Mouse (Mus musculus) hindbrain, embryonic 13.5 days (tissue): ENCODE measurements at regions not wholly inside any gene's neighbourhood (a gene's known extent, or its start where the extent isn't known, plus 50 kb on each side); places are given as distances from the start of the nearest gene placed in this dataset.

ENCODE experiments used
- ATAC-seq: fragments of 200-750 bp; cut with Nextera tagmentation; 2 replicates; pipeline ENCODE4 v1.8.0; 2017; ENCODE audit warnings: moderate TSS enrichment; ENCODE audit not compliant: low FRiP score
- H3K27ac ChIP-seq: fragments of 300-500 bp; sonication (generic); 2 replicates; pipeline ENCODE4 v1.5.1; 2015; ENCODE audit warnings: inconsistent platforms, mild to moderate bottlenecking, moderate library complexity
- H3K27me3 ChIP-seq: fragments of 300-500 bp; sonication (generic); 2 replicates; pipeline ENCODE4 v1.6.1; 2015; ENCODE audit warnings: mild to moderate bottlenecking, inconsistent platforms
- H3K36me3 ChIP-seq: fragments of 300-500 bp; sonication (generic); 2 replicates; pipeline ENCODE4 v1.6.1; 2015; ENCODE audit warnings: mild to moderate bottlenecking, inconsistent platforms
- H3K4me1 ChIP-seq: fragments of 300-500 bp; sonication (generic); replicated peaks from 2 replicates; pipeline ENCODE4 v1.6.1; 2015; ENCODE audit warnings: inconsistent platforms
- H3K4me2 ChIP-seq: fragments of 300-500 bp; sonication (generic); 2 replicates; pipeline ENCODE4 v1.6.1; 2015; ENCODE audit warnings: inconsistent platforms, mild to moderate bottlenecking, moderate library complexity
- H3K4me3 ChIP-seq: fragments of 300-500 bp; sonication (generic); 2 replicates; pipeline ENCODE4 v1.5.1; 2015; ENCODE audit warnings: mild to moderate bottlenecking, inconsistent platforms
- H3K9ac ChIP-seq: fragments of 300-500 bp; sonication (generic); 2 replicates; pipeline ENCODE4 v1.6.1; 2015; ENCODE audit warnings: mild to moderate bottlenecking, inconsistent platforms
- H3K9me3 ChIP-seq: fragments of 300-500 bp; sonication (generic); 2 replicates; pipeline ENCODE4 v1.6.1; 2016; ENCODE audit warnings: inconsistent platforms
- WGBS: fragments of 180-500 bp; shearing (Covaris S2); methylation state at CpG from one replicate; pipeline ENCODE4 v1.1.7; 2015; 5-methylcytosine and 5-hydroxymethylcytosine counted together

GRCm38 (mm10) chr13:102544359-102545165 lies 148.8 kb upstream of the Cd180 start:
- Histone ChIP-seq H3K27ac (no peak overlapping the region), H3K36me3 (no peaks in the 10 kb centered on the region), H3K4me1 (peaks cover 21% of the 10 kb centered on the region), H3K9me3 (no peaks in the 10 kb centered on the region), H3K27me3 (no peaks in the 10 kb centered on the region), H3K4me3 (no peak overlapping the region), H3K4me2 (no peak overlapping the region), H3K9ac (no peak overlapping the region)
- WGBS, result 29% methylated on average over 5 of the region's 5 CpGs
- peak; percentile 72 for ATAC-seq

- H3K4me2 ChIP-seq, result no peak overlapping the region
- H3K9me3 ChIP-seq, result no peaks in the 10 kb centered on the region
- WGBS, result 54% methylated on average over 17 of the region's 17 CpGs
- H3K4me1 ChIP-seq, result peaks cover 21% of the 10 kb centered on the region
- no peaks in the 10 kb centered on the region for H3K27me3 ChIP-seq
- no peak for ATAC-seq
- H3K27ac ChIP-seq, result no peak overlapping the region
- H3K9ac ChIP-seq, result no peak overlapping the region
- no peak overlapping the region for H3K4me3 ChIP-seq
- H3K36me3 ChIP-seq, result no peaks in the 10 kb centered on the region
Observed at GRCm38 (mm10) chr13:102545845-102546615, 147.3 kb upstream of the Cd180 start.

GRCm38 (mm10) chr13:102548252-102548651 lies 145.1 kb upstream of the Cd180 start:
- no peaks in the 10 kb centered on the region for H3K9me3 ChIP-seq
- H3K27me3 ChIP-seq, result no peaks in the 10 kb centered on the region
- H3K27ac ChIP-seq, result no peak overlapping the region
- no peak overlapping the region for H3K4me2 ChIP-seq
- no peak for ATAC-seq
- WGBS, result 41% methylated on average over 6 of the region's 6 CpGs
- H3K4me1 ChIP-seq, result peaks cover 21% of the 10 kb centered on the region
- no peak overlapping the region for H3K4me3 ChIP-seq
- H3K36me3 ChIP-seq, result no peaks in the 10 kb centered on the region
- H3K9ac ChIP-seq, result no peak overlapping the region

- H3K9ac ChIP-seq, result no peak overlapping the region
- no peaks in the 10 kb centered on the region for H3K27me3 ChIP-seq
- 56% methylated on average over 3 of the region's 3 CpGs for WGBS
- H3K4me3 ChIP-seq, result no peak overlapping the region
- H3K36me3 ChIP-seq, result no peaks in the 10 kb centered on the region
- ATAC-seq, result peak; percentile 72; the same call in 1 of the 2 replicates
- no peak overlapping the region for H3K4me2 ChIP-seq
- no peaks in the 10 kb centered on the region; the same call in 1 of the 2 replicates for H3K4me1 ChIP-seq
- H3K27ac ChIP-seq, result no peak overlapping the region
- no peaks in the 10 kb centered on the region for H3K9me3 ChIP-seq
Observed at GRCm38 (mm10) chr13:102566846-102567572, 126.3 kb upstream of the Cd180 start.

- ATAC-seq, result no peak
- H3K27me3 ChIP-seq, result no peaks in the 10 kb centered on the region
- H3K9ac ChIP-seq, result no peak overlapping the region
- no peaks in the 10 kb centered on the region for H3K36me3 ChIP-seq
- no peak overlapping the region for H3K4me3 ChIP-seq
- H3K9me3 ChIP-seq, result no peaks in the 10 kb centered on the region
- H3K4me2 ChIP-seq, result no peak overlapping the region
- peaks cover 5% of the 10 kb centered on the region; the same call in 1 of the 2 replicates for H3K4me1 ChIP-seq
- WGBS, result 95% methylated on average over 3 of the region's 3 CpGs
- no peak overlapping the region for H3K27ac ChIP-seq
Observed at GRCm38 (mm10) chr13:102569580-102569979, 123.8 kb upstream of the Cd180 start.

- no peak overlapping the region for H3K27ac ChIP-seq
- WGBS, result 97% methylated on average over 1 of the region's 1 CpGs
- H3K36me3 ChIP-seq, result no peaks in the 10 kb centered on the region
- H3K9ac ChIP-seq, result no peak overlapping the region
- no peak overlapping the region for H3K4me3 ChIP-seq
- H3K9me3 ChIP-seq, result no peaks in the 10 kb centered on the region
- no peak overlapping the region for H3K4me2 ChIP-seq
- no peak for ATAC-seq
- H3K4me1 ChIP-seq, result peaks cover 5% of the 10 kb centered on the region; the same call in 1 of the 2 replicates
- H3K27me3 ChIP-seq, result no peaks in the 10 kb centered on the region
Observed at GRCm38 (mm10) chr13:102570286-102570685, 123.1 kb upstream of the Cd180 start.

GRCm38 (mm10) chr13:102573286-102573921 lies 120.0 kb upstream of the Cd180 start:
- H3K9me3 ChIP-seq, result no peaks in the 10 kb centered on the region
- no peak overlapping the region for H3K9ac ChIP-seq
- H3K4me2 ChIP-seq, result no peak overlapping the region
- H3K4me1 ChIP-seq, result 0 out of 2 replicates have a peak, but pooled peaks cover 5% of the 10 kb centered on the region
- no peaks in the 10 kb centered on the region for H3K36me3 ChIP-seq
- no peaks in the 10 kb centered on the region for H3K27me3 ChIP-seq
- WGBS, result 40% methylated on average over 5 of the region's 5 CpGs
- H3K4me3 ChIP-seq, result no peak overlapping the region
- no peak overlapping the region for H3K27ac ChIP-seq
- ATAC-seq, result peak; percentile 65

- no peaks in the 10 kb centered on the region for H3K36me3 ChIP-seq
- no peak overlapping the region for H3K27ac ChIP-seq
- no peaks in the 10 kb centered on the region for H3K9me3 ChIP-seq
- no peak overlapping the region for H3K4me2 ChIP-seq
- H3K9ac ChIP-seq, result no peak overlapping the region
- ATAC-seq, result no peak
- H3K27me3 ChIP-seq, result no peaks in the 10 kb centered on the region
- 76% methylated on average over 7 of the region's 7 CpGs for WGBS
- H3K4me1 ChIP-seq, result 0 out of 2 replicates have a peak, but pooled peaks cover 5% of the 10 kb centered on the region
- H3K4me3 ChIP-seq, result no peak overlapping the region
Observed at GRCm38 (mm10) chr13:102576871-102577662, 116.3 kb upstream of the Cd180 start.

GRCm38 (mm10) chr13:102578811-102579210 lies 114.5 kb upstream of the Cd180 start:
- 89% methylated on average over 2 of the region's 2 CpGs for WGBS
- Histone ChIP-seq H3K4me3 (no peak overlapping the region), H3K9ac (no peak overlapping the region)

GRCm38 (mm10) chr13:102579638-102580037 lies 113.7 kb upstream of the Cd180 start:
- no peak overlapping the region for H3K4me3 ChIP-seq

More at GRCm38 (mm10) chr13:102578811-102579210, 114.5 kb upstream of the Cd180 start:
- H3K27me3 ChIP-seq, result no peaks in the 10 kb centered on the region
- H3K36me3 ChIP-seq, result no peaks in the 10 kb centered on the region
- H3K4me2 ChIP-seq, result no peak overlapping the region
- no peak for ATAC-seq
- H3K27ac ChIP-seq, result no peak overlapping the region
- H3K4me1 ChIP-seq, result no peaks in the 10 kb centered on the region
- H3K9me3 ChIP-seq, result no peaks in the 10 kb centered on the region

GRCm38 (mm10) chr13:102583984-102584645 lies 109.2 kb upstream of the Cd180 start:
- Histone ChIP-seq H3K9me3 (no peaks in the 10 kb centered on the region), H3K4me3 (no peak overlapping the region), H3K4me1 (no peaks in the 10 kb centered on the region), H3K27me3 (no peaks in the 10 kb centered on the region), H3K4me2 (no peak overlapping the region), H3K36me3 (no peaks in the 10 kb centered on the region), H3K27ac (no peak overlapping the region), H3K9ac (no peak overlapping the region)
- WGBS, result 81% methylated on average over 12 of the region's 12 CpGs
- ATAC-seq, result no peak

More at GRCm38 (mm10) chr13:102579638-102580037, 113.7 kb upstream of the Cd180 start:
- H3K9me3 ChIP-seq, result no peaks in the 10 kb centered on the region
- no peaks in the 10 kb centered on the region for H3K36me3 ChIP-seq
- no peaks in the 10 kb centered on the region for H3K4me1 ChIP-seq
- no peak overlapping the region for H3K9ac ChIP-seq
- H3K27ac ChIP-seq, result no peak overlapping the region
- 92% methylated on average over 3 of the region's 3 CpGs for WGBS
- no peaks in the 10 kb centered on the region for H3K27me3 ChIP-seq
- no peak for ATAC-seq
- no peak overlapping the region for H3K4me2 ChIP-seq
